Mouse (Mus musculus) thymus, adult 2 months (tissue): Measurements from ENCODE around the gene 2210408I21Rik.

Source experiments
- CTCF ChIP-seq: fragments of 200-500 bp; IDR thresholded peaks from 2 replicates; pipeline ENCODE4 v1.5.1; 2012; ENCODE audit warnings: mild to moderate bottlenecking, control low read depth, low read length, moderate library complexity, borderline replicate concordance; ENCODE audit not compliant: control insufficient read depth, poor library complexity, insufficient read depth; ENCODE audit errors: extremely low read depth
- POLR2A ChIP-seq: fragments of 200-500 bp; IDR thresholded peaks from 2 replicates; pipeline ENCODE4 v1.6.1; 2012; ENCODE audit warnings: mild to moderate bottlenecking, low read length, control low read depth, moderate library complexity; ENCODE audit not compliant: control insufficient read depth, poor library complexity, insufficient read depth; ENCODE audit errors: extremely low read depth

GRCm38 (mm10) chr13:77125159-77125558 lies 10.2 kb upstream of the 2210408I21Rik start:
- no peak for TF ChIP-seq CTCF
- TF ChIP-seq POLR2A = no peak
